Mouse (Mus musculus) adrenal gland, postnatal 10 days (tissue): ENCODE data around the gene Tmtc2. TPM values are rescaled to one million over a fixed set of nuclear protein-coding genes. Genes with fewer than 3 reads are reported as not detected.

ENCODE experiments used
- DNase-seq: peaks from one replicate; pipeline ENCODE4 v3.0.0; 2021; ENCODE audit warnings: mixed read lengths
- total RNA-seq, 2 experiments: library from RNA; stranded (reverse); gene quantifications; 2 replicates each; pipeline ENCODE4 v1.2.3; 2021

Gene Tmtc2
- total RNA-seq, 2 experiments from 2014 or later, result 8.7 to 9.7 TPM

- no peak for DNase-seq
Measured at GRCm38 (mm10) chr10:105153789-105154188, 420.5 kb downstream of the Tmtc2 start.

- DNase-seq, result no peak
Measured at GRCm38 (mm10) chr10:105144382-105144781, 429.9 kb downstream of the Tmtc2 start.

DNA sequence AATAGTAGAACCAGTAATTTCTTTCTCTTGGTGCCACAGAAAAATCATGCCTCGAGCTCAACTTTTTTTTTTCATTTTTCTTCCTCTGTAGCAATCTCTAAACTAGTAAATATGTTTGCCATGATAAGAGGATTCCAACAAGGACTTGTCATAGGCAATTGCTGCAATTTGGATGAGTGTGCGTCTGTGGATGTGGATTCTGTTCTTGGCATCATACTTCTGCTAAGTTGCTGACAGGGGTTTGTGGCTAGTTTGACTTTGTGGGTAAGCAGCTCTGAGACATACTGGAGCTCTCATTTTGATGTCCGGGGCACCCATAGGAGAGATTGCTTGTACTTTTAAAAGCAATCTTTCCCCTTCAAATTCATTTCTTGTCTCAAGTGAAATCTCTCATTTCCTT, 432.1 kb downstream of the Tmtc2 start:
- DNase-seq, result no peak
